Mouse (Mus musculus) neural tube, embryonic 11.5 days (tissue): ENCODE results near the gene Cdc42se2. TPM values are rescaled to one million over a fixed set of nuclear protein-coding genes. Genes with fewer than 3 reads are reported as not detected.

Experiments
- ATAC-seq: fragments of 200-750 bp; cut with Nextera tagmentation; 2 replicates; pipeline ENCODE4 v1.8.0; 2017; ENCODE audit warnings: moderate number of reproducible peaks, mild to moderate bottlenecking, moderate TSS enrichment, moderate library complexity; ENCODE audit not compliant: insufficient read depth, low FRiP score, low TSS enrichment
- DNase-seq: peaks from one replicate; pipeline ENCODE4 v3.0.0-alpha.2; 2015; ENCODE audit warnings: low spot score
- H3K27ac ChIP-seq: fragments of 300-500 bp; sonication (generic); 2 replicates; pipeline ENCODE4 v1.5.1; 2014; ENCODE audit warnings: low read depth, mild to moderate bottlenecking, low read length
- H3K27me3 ChIP-seq: fragments of 300-500 bp; sonication (generic); 2 replicates; pipeline ENCODE4 v1.6.1; 2014; ENCODE audit warnings: mild to moderate bottlenecking, low read length, mixed read lengths; ENCODE audit not compliant: control insufficient read depth, insufficient read depth
- H3K36me3 ChIP-seq: fragments of 300-500 bp; sonication (generic); 2 replicates; pipeline ENCODE4 v1.6.1; 2014; ENCODE audit warnings: mild to moderate bottlenecking, low read length, moderate library complexity, mixed read lengths; ENCODE audit not compliant: control insufficient read depth, insufficient read depth
- H3K4me1 ChIP-seq: fragments of 300-500 bp; sonication (generic); 2 replicates; pipeline ENCODE4 v1.6.1; 2014; ENCODE audit warnings: low read length, mixed read lengths; ENCODE audit not compliant: control insufficient read depth, insufficient read depth
- H3K4me2 ChIP-seq: fragments of 300-500 bp; sonication (generic); 2 replicates; pipeline ENCODE4 v1.6.1; 2014; ENCODE audit warnings: low read depth, mild to moderate bottlenecking, moderate library complexity
- H3K4me3 ChIP-seq: fragments of 300-500 bp; sonication (generic); 2 replicates; pipeline ENCODE4 v1.5.1; 2014; ENCODE audit warnings: low read depth, low read length
- H3K9ac ChIP-seq: fragments of 300-500 bp; sonication (generic); 2 replicates; pipeline ENCODE4 v1.6.1; 2014; ENCODE audit warnings: mild to moderate bottlenecking, low read length
- H3K9me3 ChIP-seq: fragments of 300-500 bp; sonication (generic); 2 replicates; pipeline ENCODE4 v1.6.1; 2016; ENCODE audit warnings: low read length; ENCODE audit not compliant: control insufficient read depth
- WGBS: fragments of 180-500 bp; shearing (Covaris S2); extraction: QIAGEN DNeasy Blood & Tissue Kit; methylation state at CpG from one replicate; pipeline ENCODE4 v1.1.7; 2014; 5-methylcytosine and 5-hydroxymethylcytosine counted together
- polyA plus RNA-seq: library from polyadenylated mRNA; unstranded; fragments of >200 nt; fragmentation: Nextera tagmentation; extraction: Ambion mirVana; gene quantifications from 2 replicates; pipeline ENCODE4 v1.2.1, GENCODE M21; 2014

Cdc42se2 gene
- polyA plus RNA-seq, 1 experiment from 2014 or later = 203 TPM

GRCm38 (mm10) chr11:54784436-54784835 is 3.0 kb downstream of the Cdc42se2 start:
- H3K9me3 ChIP-seq = no peaks in the 10 kb centered on the region
- 94% methylated on average over 3 of the region's 3 CpGs for WGBS
- DNase-seq (no peak), ATAC-seq (no peak)
- no peaks in the 10 kb centered on the region for H3K36me3 ChIP-seq
- no peak overlapping the region for H3K4me2 ChIP-seq
- no peaks in the 10 kb centered on the region for H3K27me3 ChIP-seq
- H3K4me3 ChIP-seq = no peak overlapping the region
- H3K9ac ChIP-seq = no peak overlapping the region
- H3K4me1 ChIP-seq = peaks cover 5% of the 10 kb centered on the region; the same call in 1 of the 2 replicates
- no peak overlapping the region for H3K27ac ChIP-seq

- H3K27me3 ChIP-seq = no peaks in the 10 kb centered on the region
- DNase-seq (no peak), ATAC-seq (no peak)
- WGBS = 87% methylated on average over 6 of the region's 6 CpGs
- H3K4me1 ChIP-seq = peaks cover 10% of the 10 kb centered on the region; the same call in 1 of the 2 replicates
- H3K9ac ChIP-seq = no peak overlapping the region
- H3K27ac ChIP-seq = no peak overlapping the region
- no peak overlapping the region for H3K4me2 ChIP-seq
- H3K9me3 ChIP-seq = no peaks in the 10 kb centered on the region
- H3K4me3 ChIP-seq = no peak overlapping the region
- H3K36me3 ChIP-seq = no peaks in the 10 kb centered on the region
These were observed 5.2 kb downstream of the Cdc42se2 start for GRCm38 (mm10) chr11:54782253-54782652.

- Histone ChIP-seq H3K4me1 (peaks cover 9% of the 10 kb centered on the region; the same call in 1 of the 2 replicates), H3K27ac (no peak overlapping the region), H3K9ac (no peak overlapping the region), H3K9me3 (no peaks in the 10 kb centered on the region), H3K4me3 (no peak overlapping the region), H3K36me3 (no peaks in the 10 kb centered on the region), H3K27me3 (no peaks in the 10 kb centered on the region), H3K4me2 (no peak overlapping the region)
- ATAC-seq = no peak
- DNase-seq = no peak
- WGBS = 89% methylated on average over 1 of the region's 1 CpGs
These were observed 7.5 kb downstream of the Cdc42se2 start for GRCm38 (mm10) chr11:54779946-54780345.

- ATAC-seq (no peak), DNase-seq (no peak)
- Histone ChIP-seq H3K27ac (no peak overlapping the region), H3K9me3 (no peaks in the 10 kb centered on the region), H3K4me1 (peaks cover 9% of the 10 kb centered on the region; the same call in 1 of the 2 replicates), H3K4me3 (no peak overlapping the region), H3K36me3 (no peaks in the 10 kb centered on the region), H3K4me2 (no peak overlapping the region), H3K27me3 (no peaks in the 10 kb centered on the region), H3K9ac (no peak overlapping the region)
- 77% methylated on average over 1 of the region's 1 CpGs for WGBS
These were observed 9.2 kb downstream of the Cdc42se2 start for GRCm38 (mm10) chr11:54778131-54778844.

GRCm38 (mm10) chr11:54777387-54778130 is 9.9 kb downstream of the Cdc42se2 start:
- DNase-seq = no peak
- Histone ChIP-seq H3K4me2 (no peak overlapping the region), H3K9ac (no peak overlapping the region), H3K36me3 (no peaks in the 10 kb centered on the region), H3K27me3 (no peaks in the 10 kb centered on the region), H3K4me1 (peaks cover 9% of the 10 kb centered on the region; the same call in 1 of the 2 replicates), H3K27ac (no peak overlapping the region), H3K9me3 (no peaks in the 10 kb centered on the region), H3K4me3 (no peak overlapping the region)
- 84% methylated on average over 6 of the region's 6 CpGs for WGBS
- ATAC-seq = no peak

- DNase-seq (no peak), ATAC-seq (no peak)
- Histone ChIP-seq H3K4me2 (no peak overlapping the region), H3K9me3 (no peaks in the 10 kb centered on the region), H3K36me3 (no peaks in the 10 kb centered on the region), H3K9ac (no peak overlapping the region), H3K27ac (no peak overlapping the region), H3K4me3 (no peak overlapping the region), H3K27me3 (no peaks in the 10 kb centered on the region), H3K4me1 (peaks cover 9% of the 10 kb centered on the region; the same call in 1 of the 2 replicates)
- WGBS = 85% methylated on average over 4 of the region's 4 CpGs
These were observed 10.6 kb downstream of the Cdc42se2 start for GRCm38 (mm10) chr11:54776735-54777333.

GRCm38 (mm10) chr11:54776367-54776701 is 11.1 kb downstream of the Cdc42se2 start:
- 94% methylated on average over 2 of the region's 2 CpGs for WGBS
- no peaks in the 10 kb centered on the region for H3K9me3 ChIP-seq
- ATAC-seq (no peak), DNase-seq (no peak)
- H3K36me3 ChIP-seq = no peaks in the 10 kb centered on the region
- H3K4me3 ChIP-seq = no peak overlapping the region
- H3K9ac ChIP-seq = no peak overlapping the region
- no peak overlapping the region for H3K4me2 ChIP-seq
- H3K27ac ChIP-seq = no peak overlapping the region
- H3K4me1 ChIP-seq = peaks cover 9% of the 10 kb centered on the region; the same call in 1 of the 2 replicates
- no peaks in the 10 kb centered on the region for H3K27me3 ChIP-seq

- H3K9me3 ChIP-seq = no peaks in the 10 kb centered on the region
- WGBS = 86% methylated on average over 4 of the region's 4 CpGs
- H3K9ac ChIP-seq = no peak overlapping the region
- no peak for DNase-seq
- H3K4me1 ChIP-seq = peaks cover 9% of the 10 kb centered on the region; the same call in 1 of the 2 replicates
- no peak overlapping the region for H3K4me3 ChIP-seq
- H3K4me2 ChIP-seq = no peak overlapping the region
- ATAC-seq = no peak
- H3K27me3 ChIP-seq = no peaks in the 10 kb centered on the region
- H3K27ac ChIP-seq = no peak overlapping the region
- no peaks in the 10 kb centered on the region for H3K36me3 ChIP-seq
These were observed 11.7 kb downstream of the Cdc42se2 start for GRCm38 (mm10) chr11:54775628-54776366.
